Mouse (Mus musculus) embryo, embryonic 9.5 days (tissue): Measurements from ENCODE around the gene Vmn2r103.

Experiments
- DNase-seq: peaks from one replicate; pipeline ENCODE4 v3.0.0-alpha.2; 2017; ENCODE audit errors: extremely low spot score

Gene Vmn2r103

DNA sequence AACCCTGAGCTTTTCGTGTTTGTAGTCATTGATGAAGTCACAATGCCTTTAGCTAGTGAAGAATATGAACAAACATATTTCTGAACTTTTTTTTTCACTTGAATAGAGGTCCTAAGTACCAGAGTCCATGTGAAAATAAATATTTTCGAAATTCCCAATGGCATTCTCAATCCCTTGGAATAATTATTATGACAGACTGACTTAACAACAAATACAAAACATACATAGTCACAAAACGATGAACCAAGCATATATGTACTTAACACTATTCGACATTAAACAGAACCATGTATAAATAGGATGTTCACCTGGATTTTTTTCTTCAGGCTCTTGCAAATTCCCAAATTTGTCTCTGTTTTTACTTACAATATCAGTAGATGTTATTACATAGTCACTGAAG, at the start of gene Vmn2r103:
Gene Vmn2r103 (plus strand): TSS at position 301 of the 400 bp plus-strand sequence.
- DNase-seq, result no peak

DNA sequence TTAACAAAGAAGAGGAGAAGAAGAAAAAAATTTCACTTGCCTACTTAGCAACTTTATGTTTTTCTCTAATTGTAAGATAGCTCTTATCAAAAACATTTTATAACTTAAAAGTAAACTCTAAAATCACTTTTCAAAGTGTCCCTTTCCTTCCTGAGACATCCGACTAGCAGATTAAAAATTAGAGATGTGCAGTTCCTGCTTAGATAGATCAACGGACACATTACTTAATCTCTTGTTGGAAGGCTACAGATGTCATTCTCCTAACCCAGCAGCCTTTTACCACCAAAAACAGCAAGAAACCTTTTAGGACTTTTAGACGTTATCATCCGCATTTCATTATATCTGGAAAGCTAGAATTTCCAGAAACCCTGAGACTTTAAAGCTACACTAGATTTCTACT, 5.8 kb downstream of the Vmn2r103 start:
- DNase-seq, result no peak

DNA sequence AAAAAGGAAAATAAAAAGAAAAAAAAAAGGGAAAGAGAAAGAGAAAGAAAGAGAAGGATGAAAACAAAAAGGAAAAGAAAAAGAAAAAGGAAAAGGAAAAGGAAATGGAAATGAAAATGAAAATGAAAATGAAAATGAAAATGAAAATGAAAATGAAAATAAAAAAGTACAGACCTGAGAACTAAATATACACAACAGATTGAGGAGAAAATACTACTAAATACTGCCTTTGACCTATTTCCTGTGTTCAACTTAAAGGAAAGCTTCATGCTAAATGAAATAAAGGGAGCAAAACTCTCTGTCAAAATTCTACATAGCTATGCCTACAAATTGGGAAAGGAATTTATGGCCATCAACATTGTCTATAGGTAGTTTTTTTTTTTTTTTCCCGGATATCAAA, 16.1 kb downstream of the Vmn2r103 start:
- DNase-seq, result no peak
